Mouse (Mus musculus) cerebellum, postnatal 4 days (tissue): ENCODE measurements around the gene Pitpnm2.
A peak's percentile ranks its signal among the peaks of the same experiment; 100 is the strongest.
"Not testable (repeated sequence)": the region's sequence is repeated elsewhere in the genome, so short reads cannot be mapped to it uniquely, and the experiment has no call there.

Experiments
- DNase-seq, 2 experiments: peaks; one replicate each; pipeline ENCODE4 v3.0.0; 2022; ENCODE audit warnings: low spot score in 2 of 2, mixed read lengths in 1 of 2

The Pitpnm2 gene

GRCm38 (mm10) chr5:124221037-124221735, 28.4 kb downstream of the Pitpnm2 start:
- DNase-seq = no peak

DNA sequence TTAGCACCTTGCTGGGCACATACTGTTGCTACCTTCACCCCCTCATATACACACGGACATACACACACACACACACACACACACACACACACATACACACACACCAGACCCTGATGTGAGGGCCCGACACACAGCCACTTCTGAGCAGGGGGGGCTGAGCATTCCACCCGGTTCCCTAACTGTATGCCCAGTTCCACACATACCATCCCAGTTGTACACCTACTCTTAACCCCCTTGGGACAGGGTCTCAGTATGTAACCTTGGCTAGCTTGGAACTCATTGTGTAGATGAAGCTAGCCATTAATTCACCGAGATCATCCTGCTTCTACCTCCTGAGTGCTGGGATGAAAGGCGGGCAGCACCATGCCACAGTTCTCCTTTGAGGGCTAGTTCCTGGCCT, 29.0 kb downstream of the Pitpnm2 start:
- no peak for DNase-seq

DNA sequence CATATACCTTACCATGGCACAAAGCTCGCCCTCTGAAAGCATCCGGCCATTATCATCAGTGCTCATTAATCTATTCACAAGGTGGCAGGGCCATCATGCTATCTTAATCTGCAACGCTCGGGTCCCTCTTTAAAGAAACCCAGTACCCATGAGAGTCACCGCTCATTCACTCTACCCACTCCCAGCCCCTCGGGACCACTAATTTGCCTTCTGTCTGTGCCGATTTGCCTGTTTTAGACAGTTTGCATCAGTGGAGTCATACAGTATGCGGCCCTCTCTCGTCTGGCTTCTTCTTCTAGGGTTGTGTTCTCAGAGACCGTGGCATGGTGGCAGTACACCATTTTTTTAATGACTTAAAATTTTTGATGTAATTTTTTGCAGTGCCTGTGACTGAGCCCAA, 30.1 kb downstream of the Pitpnm2 start:
- DNase-seq = no peak

GRCm38 (mm10) chr5:124218986-124219385, 30.6 kb downstream of the Pitpnm2 start:
- DNase-seq = no peak

- no peak for DNase-seq
Measured at GRCm38 (mm10) chr5:124217566-124218249, 31.9 kb downstream of the Pitpnm2 start.

- DNase-seq = not testable (repeated sequence)
Measured at GRCm38 (mm10) chr5:124217092-124217491, 32.5 kb downstream of the Pitpnm2 start.

- DNase-seq = no peak
Measured at GRCm38 (mm10) chr5:124216403-124216802, 33.2 kb downstream of the Pitpnm2 start.

DNA sequence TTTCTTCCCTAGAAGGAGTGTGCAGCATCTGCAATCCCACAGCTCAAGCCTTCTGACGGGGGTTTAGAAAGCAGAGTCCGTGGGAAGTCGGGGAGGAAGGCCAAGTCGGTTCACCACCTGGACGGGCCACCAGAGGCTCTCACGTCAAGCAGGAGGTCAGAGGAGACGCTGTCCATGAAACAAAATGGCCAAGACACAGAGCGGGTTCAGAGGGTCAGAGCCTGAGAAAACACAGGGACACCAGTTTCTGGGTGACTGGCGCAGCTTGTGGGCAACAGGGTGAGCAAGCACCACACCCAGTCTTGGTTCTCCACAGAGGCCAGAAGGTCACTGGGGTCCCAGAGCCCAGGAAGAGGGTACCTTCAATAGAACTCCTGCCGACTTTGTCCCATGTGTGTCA, 33.9 kb downstream of the Pitpnm2 start:
- no peak for DNase-seq

- DNase-seq = no peak
Measured at GRCm38 (mm10) chr5:124214516-124215145, 34.9 kb downstream of the Pitpnm2 start.

DNA sequence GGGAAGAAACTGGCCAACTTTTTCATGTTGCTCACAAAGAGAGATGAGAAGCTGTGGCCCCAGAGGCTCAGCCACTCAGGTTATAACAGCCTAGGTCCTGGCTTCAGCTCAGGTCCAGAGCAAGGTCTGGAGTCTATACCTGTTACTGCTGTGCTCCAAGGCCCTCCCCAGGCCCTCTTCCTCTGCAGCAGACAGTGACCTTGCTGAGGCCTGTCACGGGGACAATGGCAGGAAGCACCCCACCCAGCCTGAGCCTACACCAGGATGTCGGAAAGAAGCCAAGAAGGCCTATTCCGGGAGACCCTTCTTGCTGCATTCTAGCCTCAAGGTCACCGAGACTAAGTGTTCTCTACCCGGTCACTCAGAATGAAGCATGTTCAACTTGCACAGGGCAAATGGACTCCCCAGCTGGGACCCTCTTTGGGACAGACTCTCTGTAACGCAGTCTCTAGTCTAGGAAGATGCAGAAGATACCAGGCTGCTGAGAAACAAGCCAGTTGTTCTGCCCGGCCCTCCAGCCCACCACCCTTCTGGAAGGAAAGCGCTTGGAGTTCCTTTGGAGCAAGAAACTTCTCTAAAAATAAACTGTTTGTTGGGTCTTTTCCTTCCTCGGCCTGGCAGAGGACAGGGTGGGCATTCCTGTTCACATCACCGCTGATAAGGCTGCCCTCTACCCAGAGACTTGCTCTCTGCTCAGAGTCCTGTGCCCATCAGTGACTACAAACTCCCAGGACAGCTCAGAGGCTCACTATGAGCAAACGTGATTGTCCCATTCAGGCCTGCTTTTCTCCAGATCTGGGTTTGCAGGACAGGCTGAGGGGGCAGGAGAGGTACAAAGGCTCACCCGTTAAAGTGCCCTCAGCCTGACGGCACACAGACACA, 35.7 kb downstream of the Pitpnm2 start:
- DNase-seq = no peak

DNA sequence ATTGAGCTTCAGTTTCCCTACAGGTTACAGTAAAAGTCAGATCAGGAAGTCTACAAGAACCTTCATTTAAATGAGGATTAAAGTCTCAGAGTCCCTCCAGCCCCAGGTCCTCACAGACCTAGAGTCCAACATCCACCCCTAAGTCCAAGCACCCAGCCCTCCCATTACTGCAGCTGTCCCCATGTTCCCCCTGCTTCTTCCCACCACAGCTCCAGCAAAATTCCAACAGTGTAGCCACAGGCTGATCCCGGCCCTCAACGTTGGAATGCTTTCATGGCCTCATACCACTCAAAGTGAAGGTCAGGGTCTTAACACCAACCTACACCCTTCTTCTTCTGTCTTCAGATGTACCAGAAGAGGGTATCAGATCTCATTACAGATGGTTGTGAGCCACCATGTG, 37.9 kb downstream of the Pitpnm2 start:
- no peak for DNase-seq

DNA sequence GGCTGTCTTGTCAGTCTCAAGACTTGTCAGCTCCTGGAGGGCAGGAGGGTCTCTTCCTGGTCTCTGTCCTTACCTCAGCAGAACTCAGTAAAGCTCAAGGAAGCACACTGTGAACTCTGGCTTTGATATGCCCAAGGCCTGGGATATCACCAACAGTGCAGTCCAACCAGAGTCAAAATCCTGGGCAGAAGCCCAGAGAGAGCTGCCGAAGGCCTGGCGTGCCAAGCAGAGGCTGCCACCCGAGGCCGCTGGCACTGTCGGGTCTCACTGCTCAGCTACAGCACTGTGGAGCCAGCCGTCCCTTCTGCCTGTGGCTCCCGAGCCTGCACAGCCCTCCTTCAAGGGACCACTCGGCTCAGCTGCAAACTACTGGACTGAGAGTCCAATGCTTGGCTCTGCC, 38.3 kb downstream of the Pitpnm2 start:
- DNase-seq = peak; percentile 34 to 64

GRCm38 (mm10) chr5:124210281-124211016, 39.1 kb downstream of the Pitpnm2 start:
- no peak for DNase-seq

DNA sequence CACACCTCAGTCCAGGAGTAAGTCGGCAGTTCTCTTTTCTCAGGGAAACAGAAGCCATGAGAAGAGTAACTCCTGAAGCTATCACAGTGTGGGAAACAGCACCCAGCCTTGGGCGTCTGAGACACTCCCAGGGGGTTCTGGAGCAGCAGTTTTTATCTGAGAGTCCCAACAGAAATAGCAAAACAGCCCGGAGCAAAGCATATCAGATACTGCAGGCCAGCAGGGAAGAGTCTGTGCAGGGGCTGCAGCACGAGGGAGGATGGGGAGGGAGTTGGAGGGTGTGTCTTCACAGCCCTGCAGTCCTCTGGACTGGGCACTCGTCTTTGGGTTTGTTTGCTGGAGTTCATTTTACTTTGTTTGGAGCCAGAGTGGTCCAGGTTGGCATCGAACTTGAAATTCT, 39.7 kb downstream of the Pitpnm2 start:
- no peak for DNase-seq

DNA sequence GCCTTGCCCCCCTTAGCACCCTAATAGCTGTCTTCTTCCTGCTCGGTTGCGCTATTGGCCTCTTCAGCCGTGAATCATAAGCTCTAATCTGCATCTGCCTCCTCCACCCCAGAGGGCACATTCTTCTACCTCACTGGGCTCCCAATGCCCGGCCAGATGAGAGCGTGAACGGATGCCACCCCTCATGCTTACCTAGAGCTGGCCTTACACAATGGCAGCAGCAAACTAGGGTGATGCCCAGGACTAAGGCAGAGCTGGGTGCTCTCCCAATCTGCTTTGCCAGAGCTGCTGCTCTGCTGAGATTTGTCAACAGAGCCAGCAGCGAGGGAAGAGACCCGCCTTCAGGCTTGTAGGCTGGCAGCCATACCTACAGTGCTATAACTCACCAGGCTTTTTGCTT, 41.5 kb downstream of the Pitpnm2 start:
- DNase-seq = no peak

DNA sequence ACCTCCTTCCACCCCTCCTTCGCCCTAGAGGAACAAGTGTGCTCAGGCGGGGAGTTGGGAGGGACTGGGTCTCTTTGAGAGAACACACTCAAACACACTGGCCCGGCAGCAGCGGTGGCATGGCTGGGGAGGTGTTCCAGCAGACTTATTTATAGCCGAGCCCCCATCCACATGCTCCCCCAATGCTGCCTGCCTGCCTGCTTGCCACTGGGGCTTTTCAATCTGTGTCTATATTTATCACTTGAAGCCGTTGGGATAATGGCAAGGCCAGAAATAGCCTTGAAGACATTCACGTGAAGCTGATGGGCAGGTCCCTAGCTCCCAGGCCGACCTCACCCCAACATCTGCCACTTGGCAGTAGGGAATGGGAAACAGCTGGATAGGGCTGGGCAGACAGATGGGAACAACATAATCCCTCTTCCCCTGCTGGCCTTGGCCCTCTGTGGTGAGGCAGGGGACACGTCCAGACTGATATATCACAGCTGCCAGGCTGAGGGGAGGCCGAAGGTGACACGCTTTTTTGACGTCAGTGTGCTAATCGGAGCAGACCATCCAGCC, 43.0 kb downstream of the Pitpnm2 start:
- DNase-seq = no peak

DNA sequence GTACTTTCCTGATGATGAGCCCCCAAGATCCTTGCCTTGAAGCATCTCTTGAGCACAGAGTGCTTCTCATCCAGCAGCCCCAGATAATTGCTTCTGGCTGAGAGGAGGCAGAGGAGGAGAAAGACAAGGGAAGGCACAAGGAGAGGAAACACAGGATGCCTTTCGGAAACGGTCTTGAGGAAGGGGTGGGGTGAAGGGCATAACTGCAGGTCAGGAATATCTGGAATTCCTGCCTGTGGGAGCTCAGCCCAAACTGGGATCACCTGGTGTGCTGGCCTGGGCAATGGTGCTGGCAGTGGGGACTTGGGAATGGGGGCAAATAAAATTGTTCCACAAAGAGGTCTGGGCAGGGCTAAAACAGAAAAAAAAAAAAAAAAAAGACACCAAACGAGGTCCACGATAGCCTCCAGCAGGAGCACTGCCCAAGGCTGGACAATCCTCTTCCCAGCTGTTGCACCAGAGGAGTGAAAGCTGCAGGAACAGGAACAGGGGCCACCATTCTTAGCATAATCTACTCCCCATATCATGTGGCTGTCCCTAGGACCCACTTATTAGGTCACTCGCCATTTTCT, 43.7 kb downstream of the Pitpnm2 start:
- DNase-seq = no peak

- no peak for DNase-seq
Measured at GRCm38 (mm10) chr5:124205211-124205610, 44.3 kb downstream of the Pitpnm2 start.

DNA sequence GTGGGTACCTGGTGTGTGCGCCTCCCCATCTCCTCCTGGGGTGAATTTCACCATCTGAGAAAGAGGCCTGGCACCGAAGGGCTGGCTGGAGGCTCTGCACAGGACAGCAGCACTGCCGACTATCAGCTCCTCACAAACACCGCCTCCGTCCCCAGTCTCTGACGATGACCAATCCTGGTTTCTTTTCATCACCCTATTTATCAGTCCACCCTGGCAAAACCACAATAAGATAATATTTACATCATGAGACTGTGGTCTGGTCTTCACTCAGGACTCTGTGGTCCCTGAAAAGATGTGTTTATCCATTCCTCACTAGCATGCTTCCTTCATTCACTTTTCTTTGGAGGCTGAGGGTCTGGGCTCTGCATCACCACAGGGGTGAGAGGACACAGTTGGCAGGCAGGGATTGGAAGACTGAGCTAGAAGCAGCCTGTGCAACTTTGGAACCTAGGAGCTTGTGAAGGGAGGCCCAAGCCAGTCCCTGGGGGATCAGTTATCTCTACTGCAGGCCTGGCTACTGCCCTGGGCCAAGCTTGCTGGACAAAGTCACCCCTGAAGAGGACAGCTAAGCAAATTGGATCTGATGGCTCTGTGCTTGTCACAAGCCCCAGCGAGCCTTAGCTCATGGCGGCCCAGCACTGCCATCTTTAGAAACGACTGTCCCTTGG, 45.3 kb downstream of the Pitpnm2 start:
- DNase-seq = no peak

DNA sequence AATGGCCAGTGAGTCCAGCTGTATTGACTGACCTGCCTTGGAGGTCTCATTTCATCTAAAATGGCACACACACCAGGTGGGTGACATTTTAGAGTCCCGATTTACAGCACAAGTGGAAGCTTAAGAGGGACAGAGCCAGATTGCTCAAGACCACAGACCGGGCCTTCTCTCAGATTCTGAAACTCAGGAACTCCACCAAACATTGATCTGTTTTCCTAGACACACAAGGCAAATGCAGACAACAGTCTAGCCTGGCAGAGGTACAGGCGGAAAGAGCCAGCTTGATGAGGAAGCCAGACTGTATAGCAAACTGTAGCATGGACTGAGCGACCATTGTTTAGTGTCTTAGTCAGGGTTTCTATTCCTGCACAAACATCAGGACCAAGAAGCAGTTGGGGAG, 46.3 kb downstream of the Pitpnm2 start:
- DNase-seq = no peak
